Mouse (Mus musculus): ENCODE results near the gene Smoc1.

The Smoc1 gene

DNA sequence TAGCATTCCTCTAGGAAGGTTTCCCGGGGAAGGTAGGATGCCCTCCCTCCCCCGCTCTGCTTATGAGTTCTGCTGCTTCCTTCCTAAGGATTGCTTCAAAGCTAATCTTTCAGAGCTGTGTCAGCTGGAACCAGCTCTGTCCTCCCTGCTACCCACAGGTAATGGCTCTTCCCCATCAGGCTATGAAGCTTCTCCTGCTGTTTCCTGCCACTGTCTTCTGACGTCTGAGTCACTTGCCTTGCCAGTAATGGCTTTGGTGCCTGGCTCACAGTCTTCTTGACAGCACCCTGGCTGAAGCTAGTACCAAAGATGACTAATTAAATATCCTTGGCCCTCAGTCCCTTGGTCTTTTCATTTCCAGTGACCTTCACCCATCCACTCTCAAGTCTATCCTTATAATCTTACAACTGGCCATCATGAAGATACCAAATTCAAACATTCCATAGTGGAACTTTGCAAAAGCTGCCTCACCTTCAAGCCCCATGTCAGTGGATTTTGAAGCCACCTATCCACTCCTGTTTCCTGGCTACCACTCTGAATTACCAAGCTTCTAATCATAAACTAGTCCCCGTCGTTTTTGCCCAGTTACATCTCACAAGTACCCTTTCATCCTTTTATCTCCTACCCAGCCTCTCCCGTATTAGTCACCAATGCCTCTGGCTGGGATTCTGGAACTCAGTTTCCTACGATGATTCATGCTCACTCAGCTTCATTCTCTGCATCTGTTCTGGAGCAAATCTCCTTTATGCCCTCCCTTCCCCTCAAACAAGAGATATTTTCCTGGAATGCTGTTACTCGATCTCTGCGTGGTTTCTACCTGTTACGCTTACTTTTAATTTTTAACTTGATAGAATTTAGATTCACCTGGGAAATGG, 209.1 kb downstream of the Smoc1 start:
- no peak for DNase-seq
